Mouse (Mus musculus) CD4-positive naive resting alpha-beta T cell, adult 76 days (primary cell): ENCODE measurements around the gene Arhgef1. TPM values are rescaled to one million over a fixed set of nuclear protein-coding genes. Genes with fewer than 3 reads are reported as not detected.

Experiments used
- total RNA-seq: library from RNA; stranded (reverse); gene quantifications from one replicate; pipeline ENCODE4 v1.2.4, GENCODE M21; 2023

The Arhgef1 gene
- total RNA-seq = 1,699 TPM

DNA sequence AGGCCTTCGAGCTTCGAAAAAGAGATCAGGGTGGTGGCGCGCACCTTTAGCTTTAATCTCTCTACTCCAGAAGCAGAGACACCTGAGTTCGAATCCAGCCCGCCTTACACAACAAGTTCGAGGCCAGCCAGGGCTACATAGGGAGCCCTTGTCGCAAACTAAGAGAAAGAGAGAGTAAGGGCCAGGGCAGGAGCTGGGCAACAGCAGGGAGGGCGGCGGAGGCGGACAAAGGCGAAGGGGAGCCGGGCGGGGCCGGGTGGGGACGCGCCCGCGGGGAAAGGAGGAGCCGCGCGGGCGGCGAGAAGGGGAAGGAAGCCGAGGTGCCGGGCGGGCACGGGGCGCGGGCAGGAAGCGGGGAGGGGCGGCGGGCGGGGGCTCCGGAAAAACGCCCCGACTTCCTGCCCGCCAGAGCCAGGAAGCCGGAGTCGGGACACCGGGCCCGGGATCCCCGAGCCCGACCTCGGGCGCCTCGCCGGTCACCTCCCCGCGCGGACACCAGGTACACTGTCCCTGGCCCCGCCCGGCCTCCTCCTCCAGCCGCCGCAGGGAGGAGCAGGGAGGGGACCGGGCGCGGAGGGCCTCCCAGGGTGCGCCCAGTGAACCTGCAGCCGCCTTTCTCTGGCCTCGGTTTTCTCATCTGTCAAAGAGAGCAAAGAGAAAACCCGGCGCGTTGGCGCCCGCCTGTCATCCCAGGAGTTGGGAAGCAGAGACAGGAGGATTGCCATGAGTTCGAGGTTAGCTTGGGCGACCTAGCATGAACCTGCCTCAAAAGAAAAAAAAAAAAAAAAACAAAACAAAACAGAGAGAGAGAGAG lies at the start of gene Arhgef1:
Arhgef1 (plus strand) TSS at position 283 of the 814 bp plus-strand sequence.

GRCm38 (mm10) chr7:24861913-24862312 lies 40.8 kb upstream of the Arhgef1 start, which contains the start of gene Gm9844:
Gm9844 (plus strand) TSS chr7:24862213.

GRCm38 (mm10) chr7:24869532-24870165 lies 33.1 kb upstream of the Arhgef1 start, which contains the start of the genes Lypd4 and Dmrtc2:
Lypd4 (minus strand) TSS chr7:24869941.
Dmrtc2 (plus strand) TSS chr7:24870057.

DNA sequence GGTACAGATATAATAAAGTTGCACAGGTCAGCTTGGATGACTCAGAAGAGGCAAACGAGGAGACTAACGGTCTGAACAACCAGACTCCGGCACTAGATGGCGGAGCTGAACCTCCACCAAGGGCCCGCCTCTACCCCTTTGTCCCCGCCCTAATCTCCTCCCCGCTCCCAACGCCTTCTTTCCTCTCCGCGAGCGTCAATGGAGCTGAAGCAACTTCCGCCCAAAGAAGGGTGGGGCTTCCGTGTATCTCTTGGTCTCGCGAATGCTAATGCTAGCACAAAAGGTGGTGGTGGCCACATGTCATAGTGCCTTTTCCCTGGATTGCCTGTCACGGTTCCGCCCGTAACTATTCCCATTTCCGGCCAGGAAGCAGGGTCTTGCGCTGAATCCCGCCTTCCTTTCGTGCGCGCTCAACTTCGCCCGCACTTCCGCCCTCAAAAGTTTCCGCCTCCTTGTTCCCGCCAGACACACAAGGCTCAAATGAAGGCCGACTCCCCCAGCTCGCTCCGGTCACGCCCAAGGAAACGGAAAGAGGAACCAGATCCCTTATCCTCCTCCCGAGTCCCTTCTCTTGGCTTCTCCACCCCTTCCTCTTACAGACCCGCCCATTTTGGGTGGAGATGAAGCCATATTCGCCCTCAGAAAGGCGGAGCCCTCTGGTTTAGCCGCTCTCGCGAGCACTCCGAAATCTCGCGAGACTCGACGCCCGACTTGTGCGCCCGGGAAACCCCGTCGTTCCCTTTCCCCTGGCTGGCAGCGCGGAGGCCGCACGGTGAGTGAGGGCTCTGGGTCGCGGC lies 18.6 kb upstream of the Arhgef1 start, which contains the start of gene Rps19:
Rps19 (plus strand) TSS at position 476 of the 797 bp plus-strand sequence.

GRCm38 (mm10) chr7:24897224-24897623 lies 5.5 kb upstream of the Arhgef1 start, which contains the start of gene Cd79a:
Cd79a (plus strand) TSS chr7:24897381.

DNA sequence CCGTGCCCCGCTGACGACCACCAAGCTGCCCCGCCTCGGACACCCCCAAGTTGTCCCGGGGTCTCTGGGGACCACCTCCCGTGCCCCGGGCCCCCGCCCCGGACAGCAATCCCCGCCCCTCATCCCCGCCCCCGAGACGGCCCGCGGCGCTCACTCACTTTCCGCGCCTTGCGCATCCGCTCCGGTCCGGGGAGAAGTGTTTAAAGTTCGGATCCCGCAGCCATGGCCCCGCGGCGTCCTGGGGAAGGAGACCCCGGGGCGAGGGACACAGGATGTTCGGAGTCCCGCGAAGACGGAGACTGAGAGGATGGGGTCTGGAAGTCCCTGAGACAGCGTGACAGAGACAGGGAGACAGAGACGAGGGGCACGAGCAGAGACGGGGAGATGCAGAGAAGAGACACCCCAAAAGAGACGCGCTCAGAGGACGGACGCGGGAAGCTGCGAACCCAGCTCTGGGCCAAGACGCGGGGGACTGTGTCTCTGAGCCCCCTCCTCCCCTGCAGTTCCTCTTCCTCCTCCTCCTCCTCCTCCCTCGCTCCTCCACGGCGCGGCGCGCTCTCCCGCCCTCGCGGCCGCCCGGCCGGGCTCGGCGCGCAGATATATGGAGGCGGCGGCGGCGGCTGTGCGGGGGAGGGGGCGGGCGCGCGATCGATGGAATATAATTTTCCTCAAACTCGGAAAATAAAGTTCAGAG lies 41.7 kb downstream of the Arhgef1 start, which contains the start of gene Gm4881:
Gm4881 (minus strand) TSS at position 238 of the 694 bp plus-strand sequence.

GRCm38 (mm10) chr7:24971972-24972893 lies 69.5 kb downstream of the Arhgef1 start, which contains the start of gene Rabac1:
Rabac1 (minus strand) TSS chr7:24972754.

Other genes starting within 250 kb of the Arhgef1 start
- not detected for gene Tex101, start 226.2 kb upstream of the Arhgef1 start, total RNA-seq
- gene BC049730, start 193.7 kb upstream of the Arhgef1 start, total RNA-seq = not detected
- gene Gm4763, start 176.0 kb upstream of the Arhgef1 start, total RNA-seq = not detected
- gene Cd177, start 142.6 kb upstream of the Arhgef1 start, total RNA-seq = 2.2 TPM
- gene Ceacam10, start 125.7 kb upstream of the Arhgef1 start, total RNA-seq = not detected
- gene Gm9844, start 40.7 kb upstream of the Arhgef1 start, total RNA-seq = not detected
- gene Lypd4, start 33.0 kb upstream of the Arhgef1 start, total RNA-seq = not detected
- not detected for gene Dmrtc2, start 32.9 kb upstream of the Arhgef1 start, total RNA-seq
- 3,592 TPM for gene Rps19, start 18.5 kb upstream of the Arhgef1 start, total RNA-seq
- gene Cd79a, start 5.5 kb upstream of the Arhgef1 start, total RNA-seq = 97.2 TPM
- gene Gm4881, start 41.6 kb downstream of the Arhgef1 start, total RNA-seq = not detected
- 302 TPM for gene Rabac1, start 69.8 kb downstream of the Arhgef1 start, total RNA-seq
- 5.9 TPM for gene Atp1a3, start 103.0 kb downstream of the Arhgef1 start, total RNA-seq
- 7.0 TPM for gene Grik5, start 169.4 kb downstream of the Arhgef1 start, total RNA-seq
- gene Zfp574, start 169.7 kb downstream of the Arhgef1 start, total RNA-seq = 16.9 TPM